Mouse (Mus musculus) regulatory T cell (primary cell): ENCODE measurements around the gene Ltbp1.

Source experiments
- in situ Hi-C: fragments of 300-600 bp; cut with MboI, MseI; formaldehyde crosslinking; loops from one replicate; pipeline ENCODE4 v1.15.1; 2025; ENCODE audit warnings: high pct_unique_total_duplicates

The Ltbp1 gene

DNA sequence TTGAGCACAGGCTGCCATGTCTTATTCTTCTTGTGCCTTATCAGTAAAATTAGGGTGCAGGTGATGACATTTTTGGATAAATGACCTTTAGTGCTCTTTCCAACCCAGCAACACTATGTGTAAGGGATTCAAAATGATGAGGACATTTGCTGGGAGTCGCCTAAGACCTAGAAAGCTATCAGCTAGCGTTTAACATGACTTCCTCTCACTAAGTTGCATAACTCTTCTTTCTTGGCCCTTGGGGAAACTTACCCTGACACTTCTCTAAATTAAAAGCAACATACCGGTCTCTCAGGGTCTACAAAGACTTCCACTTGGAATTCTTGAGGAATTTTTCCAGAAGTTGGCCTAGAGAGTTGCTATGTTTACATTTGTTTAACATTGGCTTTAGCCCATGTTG is 348.0 kb downstream of the Ltbp1 start:
- in situ Hi-C loops: no loop called here

DNA sequence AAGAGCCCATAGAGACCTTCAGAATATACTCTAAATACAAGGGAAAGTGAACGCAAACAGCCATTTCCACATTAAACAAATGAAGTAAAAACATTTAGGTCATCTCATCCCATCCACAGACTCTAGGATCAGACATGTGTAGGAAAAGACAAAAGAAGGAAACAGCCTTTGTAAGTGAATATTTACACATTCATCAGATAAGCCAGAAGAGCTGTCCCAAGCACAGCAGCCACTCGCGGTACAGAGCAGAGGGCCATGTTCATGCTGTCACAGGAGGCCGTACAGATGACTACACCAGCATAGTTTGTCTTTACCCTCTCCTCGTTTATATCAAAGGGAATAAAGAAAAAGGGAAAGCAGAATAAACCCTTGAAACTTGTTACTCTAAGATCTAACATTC is 350.1 kb downstream of the Ltbp1 start:
- in situ Hi-C loops: no loop called here

DNA sequence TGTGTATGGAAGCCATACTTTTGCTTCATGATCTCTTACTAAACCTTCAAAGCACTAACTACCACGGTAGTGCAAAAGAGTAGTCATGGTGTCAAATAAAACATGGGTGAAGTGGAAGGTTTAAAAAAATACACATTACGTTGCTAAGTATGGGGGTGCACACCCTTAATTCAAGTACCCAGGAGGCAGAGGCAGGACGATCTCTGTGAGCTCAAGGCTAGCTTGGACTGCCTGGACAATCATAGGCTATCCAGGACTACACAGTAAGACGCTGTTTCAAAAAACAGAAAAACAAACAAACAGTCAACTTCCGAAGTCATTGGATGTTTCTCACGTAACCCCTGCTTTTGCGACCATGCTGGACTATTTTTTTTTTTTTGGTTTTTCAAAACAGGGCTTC is 354.7 kb downstream of the Ltbp1 start:
- in situ Hi-C loops: no loop called here

DNA sequence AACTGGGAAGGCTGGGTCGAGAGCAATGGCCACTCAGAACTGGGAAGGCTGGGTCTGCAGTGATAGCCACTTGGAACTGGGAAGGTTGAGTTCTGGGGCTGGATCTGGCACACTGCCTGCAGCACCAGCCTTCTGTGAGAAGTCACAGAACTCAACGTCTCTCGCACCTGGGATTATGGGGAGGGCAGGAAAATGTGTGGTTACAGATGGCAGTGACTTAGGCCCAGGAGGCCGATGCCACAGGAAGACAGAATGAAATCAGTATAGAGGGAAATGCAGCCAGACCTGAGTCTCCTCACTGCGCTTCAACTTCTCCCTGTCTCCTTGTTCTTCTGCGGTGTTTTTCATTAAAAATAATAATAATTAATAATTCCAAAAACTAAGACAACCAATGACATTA is 361.0 kb downstream of the Ltbp1 start:
- in situ Hi-C loops: no loop called here

DNA sequence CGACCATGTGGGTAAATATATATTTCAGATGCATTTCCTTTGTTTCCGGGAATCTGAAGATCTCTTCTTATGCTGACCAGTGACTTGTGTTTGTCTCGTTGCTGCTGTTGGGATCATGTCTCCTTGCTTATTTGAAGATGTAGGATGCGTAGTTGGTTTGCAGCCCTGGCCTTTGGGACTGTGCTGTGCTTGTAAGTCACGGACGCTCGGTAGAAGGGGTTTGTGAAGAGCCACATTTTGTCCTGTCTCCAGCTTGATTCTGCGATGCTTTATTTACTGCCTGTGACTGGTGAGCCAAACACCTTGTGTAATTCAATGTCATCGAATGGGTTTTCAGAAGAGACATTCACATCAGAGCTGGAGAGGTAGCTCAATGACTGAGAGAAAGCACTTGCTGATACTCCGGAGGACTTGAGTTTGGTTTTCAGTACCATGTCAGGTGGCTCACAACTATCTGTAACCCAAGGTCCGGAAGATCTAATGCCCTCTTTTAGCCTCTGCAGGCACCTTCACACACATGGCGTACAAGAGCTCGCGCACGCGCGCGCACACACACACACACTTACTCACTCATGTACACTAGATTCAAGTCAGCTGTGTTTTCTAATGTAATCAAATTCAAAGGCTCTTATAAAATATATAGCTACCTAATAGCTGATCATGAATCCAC is 362.3 kb downstream of the Ltbp1 start:
- in situ Hi-C loops: no loop called here

DNA sequence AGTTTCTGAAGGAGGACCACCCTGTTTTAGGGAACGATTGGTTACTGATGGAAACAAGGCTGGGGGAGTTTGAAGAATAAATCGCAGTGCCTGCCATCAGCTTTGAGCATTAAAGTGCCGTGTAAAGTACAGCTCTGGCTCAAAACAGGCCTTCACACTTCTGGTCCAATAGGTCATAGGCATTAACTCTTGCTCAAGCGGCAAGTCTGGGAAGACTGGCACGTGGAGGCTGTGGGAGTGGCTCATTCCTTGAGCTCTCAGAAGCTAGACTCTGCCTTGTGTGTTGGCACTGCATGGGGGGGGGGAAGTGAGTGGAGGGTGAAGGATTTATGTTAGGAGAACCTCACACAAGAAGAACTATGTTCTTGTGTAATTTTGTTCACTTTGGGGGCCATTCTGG is 363.2 kb downstream of the Ltbp1 start:
- in situ Hi-C loops: no loop called here

DNA sequence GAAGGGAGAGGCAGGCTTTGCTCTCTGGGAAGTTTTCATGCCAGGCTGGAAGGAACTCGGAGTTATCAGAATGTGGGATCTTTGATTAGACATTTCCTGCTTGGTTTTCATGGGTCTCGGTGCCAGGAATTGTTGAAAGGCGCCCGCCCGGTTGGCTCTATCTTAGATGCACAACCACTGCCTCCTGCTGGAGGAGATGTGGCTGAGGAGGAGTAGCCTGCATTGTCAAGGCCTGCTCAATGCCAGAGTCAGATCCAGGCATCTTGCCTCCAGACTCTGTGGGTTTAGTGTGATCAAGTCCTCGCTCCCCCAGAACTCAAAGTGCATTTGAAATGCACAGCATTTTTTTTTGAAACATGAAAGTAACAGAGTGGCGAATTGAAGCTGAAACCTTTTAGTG is 364.0 kb downstream of the Ltbp1 start:
- in situ Hi-C loops: no loop called here

DNA sequence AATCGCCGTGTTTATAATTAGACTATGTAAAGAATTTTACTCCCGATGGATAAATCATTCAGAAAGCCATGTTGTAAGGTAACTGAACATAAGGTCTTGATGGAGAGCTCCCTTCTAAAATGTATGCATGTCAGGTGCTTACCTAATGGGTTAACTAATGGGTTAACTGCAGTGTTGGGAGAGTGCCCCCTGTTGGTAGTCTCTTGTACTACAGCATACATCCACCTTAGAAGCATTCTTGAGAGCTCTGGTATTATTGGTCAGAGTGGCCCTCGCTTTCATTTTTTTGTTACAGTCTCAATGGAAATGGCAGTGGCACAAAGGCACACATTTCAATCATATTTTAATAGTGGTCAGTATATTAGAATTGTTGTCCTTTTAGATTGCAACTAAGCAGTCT is 364.8 kb downstream of the Ltbp1 start:
- in situ Hi-C loops: loop anchor here (5.0 kb wide), 1 partner anchor 172 kb away; no protein-coding TSS in a partner anchor

DNA sequence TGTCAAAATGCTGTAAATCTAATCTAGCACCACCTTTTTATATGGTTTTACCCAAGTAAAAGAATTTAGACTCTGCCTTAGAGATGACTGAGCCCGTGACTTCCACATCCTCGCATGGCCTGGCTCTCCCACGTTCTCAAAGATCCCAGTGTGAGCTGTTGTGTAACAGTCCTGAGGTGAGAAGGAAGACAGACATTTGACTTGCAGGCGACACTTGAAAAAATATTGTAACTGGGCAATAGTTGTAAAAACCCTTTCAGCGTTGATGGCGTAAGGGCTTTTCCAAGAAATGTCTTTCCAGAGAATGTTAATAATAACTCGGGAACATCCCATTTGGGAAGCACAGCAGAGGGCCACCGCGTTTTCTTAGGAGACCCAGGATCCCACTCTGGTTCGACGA is 366.3 kb downstream of the Ltbp1 start:
- in situ Hi-C loops: loop anchor here (5.0 kb wide), 1 partner anchor 171 kb away; no protein-coding TSS in a partner anchor

DNA sequence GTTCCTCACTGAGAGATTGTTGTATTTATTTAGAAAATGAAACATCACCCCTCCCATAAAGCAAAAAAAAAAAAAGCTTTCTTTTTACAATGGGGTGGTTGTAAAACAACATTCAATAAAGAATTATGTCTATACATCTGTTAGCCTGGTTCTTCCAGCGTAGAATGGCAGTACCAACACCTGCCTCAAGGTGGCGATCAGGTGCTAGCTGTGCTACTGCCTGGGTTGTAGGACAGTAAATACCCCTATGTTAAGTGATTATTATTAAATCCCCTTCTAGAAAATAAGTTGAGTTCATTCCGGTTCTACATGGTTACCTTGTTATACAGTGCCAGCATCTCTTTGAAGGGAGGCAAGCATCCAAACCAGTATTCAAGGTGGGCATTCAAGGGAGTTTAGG is 367.0 kb downstream of the Ltbp1 start:
- in situ Hi-C loops: loop anchor here (5.0 kb wide), 1 partner anchor 170 kb away; no protein-coding TSS in a partner anchor

DNA sequence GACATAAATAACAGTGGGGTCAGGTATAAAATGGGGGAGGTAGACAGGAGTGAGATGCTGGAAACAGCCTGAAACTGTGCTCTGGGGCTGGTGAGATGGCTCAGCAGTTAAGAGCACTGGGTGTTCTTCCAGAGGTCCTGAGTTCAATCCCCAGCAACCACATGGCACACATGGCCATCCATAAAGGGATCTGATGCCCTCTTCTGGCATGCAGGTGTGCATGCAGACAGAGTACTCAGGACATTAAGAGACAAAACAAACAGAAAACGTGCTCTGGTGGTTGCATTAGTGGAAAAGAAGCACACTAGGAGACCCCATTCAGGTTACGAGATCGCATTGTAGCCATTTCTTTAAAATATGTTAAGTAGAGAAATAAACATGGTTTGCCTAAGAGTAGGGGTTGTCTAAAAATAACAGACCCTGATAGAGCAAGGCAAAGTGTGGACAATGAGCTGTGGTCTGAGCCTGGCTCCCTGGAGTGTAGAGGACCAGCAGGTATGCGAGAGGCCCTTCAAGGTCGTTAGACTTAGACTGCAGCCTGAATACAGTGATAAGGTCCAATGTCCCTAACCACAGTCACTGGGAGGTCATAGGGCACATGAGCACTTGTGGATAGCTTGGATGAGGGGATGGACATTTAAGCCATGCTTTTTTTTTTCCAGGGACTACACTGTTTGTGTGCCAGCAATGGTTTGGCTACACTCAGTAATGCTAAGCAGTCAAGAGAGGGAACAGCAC is 369.1 kb downstream of the Ltbp1 start:
- in situ Hi-C loops: loop anchor here (5.0 kb wide), 1 partner anchor 168 kb away; no protein-coding TSS in a partner anchor

DNA sequence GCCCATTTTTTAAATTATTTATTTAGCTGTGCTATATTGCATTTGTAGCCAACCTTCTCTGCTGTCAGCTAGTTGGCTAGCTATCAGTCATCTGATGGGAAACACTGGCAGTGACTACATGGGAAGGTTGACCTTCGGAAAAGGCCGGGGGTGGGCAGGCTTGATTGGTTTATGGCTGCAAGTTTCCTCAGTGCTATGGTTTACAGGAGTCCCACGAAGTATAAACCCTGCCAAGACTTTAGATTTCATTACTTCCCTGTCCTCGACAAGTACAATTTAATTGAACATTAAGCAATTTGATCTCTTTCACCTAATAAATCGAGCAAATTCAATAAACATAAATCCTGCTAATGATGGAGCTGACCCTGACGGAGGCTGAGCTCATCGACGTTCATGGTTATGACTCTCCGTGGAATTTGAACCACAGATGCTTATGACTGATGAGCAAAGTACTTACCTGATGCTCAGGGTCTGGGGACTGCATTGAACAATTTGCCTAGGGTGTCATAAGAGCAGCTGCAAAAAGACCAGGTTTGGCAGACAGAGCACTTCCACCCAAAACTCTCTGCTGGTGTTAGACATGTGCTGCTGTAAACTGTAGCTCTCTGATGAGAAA is 373.0 kb downstream of the Ltbp1 start:
- in situ Hi-C loops: no loop called here

DNA sequence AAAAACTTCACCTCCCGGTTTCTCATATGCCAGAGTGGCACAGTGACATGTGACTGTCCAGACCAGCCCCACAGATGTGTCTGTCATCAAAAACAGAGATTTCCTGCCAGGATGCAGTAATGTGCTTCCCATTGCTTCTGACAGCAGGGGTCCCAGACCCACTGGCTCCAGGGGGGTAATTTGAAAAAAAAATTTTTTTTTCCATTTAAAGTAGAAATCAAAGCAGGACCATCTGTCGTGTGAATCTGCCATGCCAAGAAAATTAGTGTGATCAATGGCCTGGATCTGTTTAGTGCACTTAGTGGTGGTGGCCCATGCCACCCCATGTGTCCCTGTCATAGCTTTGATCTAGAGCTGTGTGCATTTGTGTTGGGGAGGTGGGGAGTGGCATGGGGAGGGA is 374.8 kb downstream of the Ltbp1 start:
- in situ Hi-C loops: no loop called here

DNA sequence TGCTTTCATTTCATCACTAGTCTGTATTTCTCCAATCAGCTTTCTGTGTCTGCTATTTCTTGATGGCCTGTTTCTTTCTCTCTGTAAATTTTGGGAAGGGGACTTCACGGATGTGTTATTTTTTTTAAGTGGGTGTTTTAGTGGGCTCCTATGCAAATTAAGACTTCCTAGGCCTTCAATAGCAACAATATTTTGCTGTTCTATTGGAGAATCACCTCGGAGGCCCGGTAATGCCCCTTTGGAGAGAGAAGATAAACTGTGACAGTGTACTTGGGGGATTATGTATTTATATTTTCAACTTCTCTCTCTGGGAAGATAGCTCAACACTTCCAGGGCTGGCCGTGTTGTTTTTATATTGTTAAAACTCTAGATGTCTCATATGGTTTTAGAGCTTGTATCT is 383.0 kb downstream of the Ltbp1 start:
- in situ Hi-C loops: no loop called here

DNA sequence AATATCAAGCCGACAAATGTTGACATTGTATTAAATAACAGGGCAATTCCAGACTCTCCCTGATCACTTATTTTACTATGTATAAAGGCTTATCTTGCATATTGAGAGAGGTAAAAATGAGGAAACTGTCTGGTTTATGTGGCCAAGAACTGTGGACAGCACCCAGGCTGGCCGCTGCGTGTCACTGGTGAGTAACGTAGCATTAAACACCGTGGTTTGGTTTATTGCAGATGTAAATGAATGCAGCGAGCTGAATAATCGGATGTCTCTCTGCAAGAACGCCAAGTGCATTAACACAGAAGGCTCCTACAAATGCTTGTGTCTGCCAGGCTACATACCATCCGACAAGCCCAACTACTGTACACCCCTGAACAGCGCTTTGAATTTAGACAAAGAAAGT is 384.8 kb downstream of the Ltbp1 start:
- in situ Hi-C loops: no loop called here

DNA sequence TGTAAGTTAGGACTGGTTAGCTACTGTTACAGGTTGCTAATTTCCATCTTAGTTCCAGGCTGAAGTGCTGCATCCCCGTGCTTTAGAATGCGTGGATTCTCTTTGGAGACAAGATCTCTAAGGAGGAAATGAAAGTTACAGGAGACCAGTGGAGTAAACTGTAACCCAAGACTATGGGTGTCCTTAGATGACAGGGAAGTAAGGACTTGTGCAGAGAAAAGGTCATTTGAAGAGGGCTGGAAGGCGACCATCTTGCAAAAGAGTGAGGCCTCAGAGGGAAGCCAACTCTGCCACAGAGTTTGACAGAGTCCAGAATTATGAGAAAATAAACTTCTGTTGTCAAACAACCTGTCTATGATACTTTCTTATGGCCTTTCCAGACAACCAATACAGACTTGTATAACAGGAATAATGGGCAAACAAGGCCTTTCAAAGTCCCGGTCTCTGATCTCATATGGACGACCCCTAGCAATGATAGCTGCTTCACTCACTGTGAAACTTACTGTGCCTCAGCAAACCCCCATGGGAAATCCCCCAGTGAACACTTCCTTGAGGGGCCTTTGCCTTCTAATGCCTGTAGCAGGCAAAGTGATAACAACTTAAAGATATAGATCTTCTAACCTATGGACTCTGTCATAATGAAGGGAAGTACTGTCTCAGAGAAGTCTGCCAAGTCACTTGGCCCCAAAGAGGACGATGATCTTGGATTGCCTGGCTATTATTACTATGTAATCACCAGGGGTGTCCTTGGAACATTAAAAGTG is 386.2 kb downstream of the Ltbp1 start:
- in situ Hi-C loops: no loop called here

DNA sequence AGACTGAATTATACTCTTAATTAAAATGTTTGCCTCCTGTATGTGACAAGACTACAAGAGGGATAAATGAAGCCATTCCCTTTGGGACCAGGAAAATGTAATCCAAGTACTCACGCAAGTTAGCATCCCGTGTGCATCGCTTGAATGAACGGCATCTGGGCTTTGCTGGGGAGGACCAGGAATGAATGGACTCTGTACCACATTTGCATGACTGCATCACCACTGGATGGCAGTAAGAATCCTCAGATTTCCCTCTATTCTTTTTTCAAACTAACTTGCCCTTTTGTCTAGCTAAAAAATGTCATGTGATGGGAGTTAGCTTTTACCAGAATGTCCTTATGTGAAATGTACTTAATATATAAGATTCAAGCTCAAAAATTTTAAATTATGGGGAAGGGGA is 401.0 kb downstream of the Ltbp1 start:
- in situ Hi-C loops: no loop called here

DNA sequence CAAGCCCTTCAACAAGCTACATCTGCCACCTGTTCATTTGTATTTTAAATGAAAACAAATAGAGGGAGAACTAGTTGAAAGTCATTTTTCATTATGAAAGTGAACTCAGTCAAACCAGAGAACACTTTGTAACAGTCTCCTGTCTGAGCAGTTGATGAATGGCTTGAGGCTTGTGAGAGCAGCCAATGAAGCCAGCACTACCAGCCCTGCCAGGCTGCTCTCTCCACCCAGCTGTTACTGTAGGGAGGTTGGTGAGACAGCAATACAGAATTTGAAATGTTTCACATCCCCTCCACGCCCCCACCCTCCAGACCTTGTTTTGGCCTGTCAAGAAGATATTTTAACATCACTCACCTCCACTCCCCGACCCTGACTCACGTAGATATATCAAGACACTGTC is 411.5 kb downstream of the Ltbp1 start:
- in situ Hi-C loops: no loop called here

DNA sequence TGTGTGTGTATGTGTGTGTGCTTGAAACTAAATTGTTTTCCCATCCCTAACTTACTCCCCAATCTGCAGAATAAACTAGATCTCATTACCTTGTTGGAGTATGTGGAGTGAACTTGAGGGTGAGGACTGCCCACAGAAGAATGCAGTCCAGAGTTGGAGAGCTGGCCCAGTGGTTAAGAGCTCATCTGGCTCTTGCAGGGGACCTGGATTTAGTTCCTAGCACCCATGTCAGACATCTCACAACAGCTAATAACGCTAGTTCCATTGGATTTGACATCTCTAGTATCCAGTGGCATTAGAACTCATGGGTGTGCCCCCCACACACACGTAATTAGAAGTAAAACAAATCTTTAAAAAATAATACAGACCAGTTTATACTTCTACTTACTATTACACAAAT is 428.8 kb downstream of the Ltbp1 start:
- in situ Hi-C loops: no loop called here

DNA sequence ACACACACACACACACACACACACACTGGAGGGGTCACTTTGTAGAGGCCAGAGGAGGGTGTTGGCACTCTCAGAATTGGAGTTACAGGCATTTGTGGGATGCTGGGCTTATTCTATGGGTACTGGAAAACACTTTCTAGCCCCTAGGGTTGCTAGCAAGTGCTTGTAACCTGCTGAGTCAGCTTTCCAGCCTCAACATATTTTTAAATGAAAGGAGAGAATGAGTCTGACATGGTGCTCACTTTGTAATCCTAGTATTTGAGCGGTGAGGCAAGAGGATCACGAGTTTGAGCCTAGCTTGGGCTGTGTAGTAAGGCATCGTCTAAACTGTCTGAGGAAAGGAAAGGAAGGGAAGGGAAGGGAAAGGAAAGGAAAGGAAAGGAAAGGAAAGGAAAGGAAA is 429.5 kb downstream of the Ltbp1 start:
- in situ Hi-C loops: no loop called here

DNA sequence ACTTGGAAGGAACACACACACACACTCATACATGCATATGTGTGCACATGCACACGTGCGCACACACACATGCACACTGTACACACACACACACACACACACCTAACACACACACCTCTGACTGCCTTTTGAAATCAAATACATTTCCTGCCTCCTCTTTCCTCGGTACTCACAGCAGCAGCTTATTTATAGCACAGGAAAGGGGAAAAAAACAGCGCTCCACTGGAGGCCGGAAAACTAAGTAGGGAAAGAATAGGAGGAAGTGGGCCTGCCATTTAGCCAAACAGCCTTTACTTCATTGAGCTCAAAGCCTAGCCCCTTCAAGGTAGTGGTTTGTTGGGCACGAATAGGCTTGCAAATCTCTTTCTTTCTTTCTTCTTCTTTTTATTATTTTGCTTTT is 430.2 kb downstream of the Ltbp1 start, which contains the start of gene Rasgrp3:
Gene Rasgrp3, plus strand, starts transcription at position 298 of the 400 bp plus-strand sequence.
- in situ Hi-C loops: no loop called here

DNA sequence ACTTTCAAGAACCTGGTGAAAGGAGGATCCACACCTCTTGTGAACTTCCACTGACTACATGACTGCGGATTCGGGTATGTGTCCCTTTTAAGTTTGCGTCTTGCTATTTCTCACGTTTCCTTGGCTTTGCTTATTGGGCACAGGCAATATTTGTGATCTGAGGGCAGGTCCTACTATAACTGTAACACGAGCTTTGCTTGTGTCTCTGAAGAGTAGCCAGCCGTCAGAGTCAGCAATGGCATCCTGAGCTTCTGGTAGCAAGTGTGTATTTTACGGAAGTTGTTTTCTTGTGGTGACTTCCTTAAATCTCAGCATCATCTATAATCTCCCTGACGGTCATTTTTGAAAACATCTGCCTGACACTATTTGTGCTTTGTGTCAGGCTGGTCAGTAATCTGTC is 430.7 kb downstream of the Ltbp1 start:
- in situ Hi-C loops: no loop called here
